Mouse (Mus musculus): ENCODE measurements around the gene Slc44a2.

Gene Slc44a2

DNA sequence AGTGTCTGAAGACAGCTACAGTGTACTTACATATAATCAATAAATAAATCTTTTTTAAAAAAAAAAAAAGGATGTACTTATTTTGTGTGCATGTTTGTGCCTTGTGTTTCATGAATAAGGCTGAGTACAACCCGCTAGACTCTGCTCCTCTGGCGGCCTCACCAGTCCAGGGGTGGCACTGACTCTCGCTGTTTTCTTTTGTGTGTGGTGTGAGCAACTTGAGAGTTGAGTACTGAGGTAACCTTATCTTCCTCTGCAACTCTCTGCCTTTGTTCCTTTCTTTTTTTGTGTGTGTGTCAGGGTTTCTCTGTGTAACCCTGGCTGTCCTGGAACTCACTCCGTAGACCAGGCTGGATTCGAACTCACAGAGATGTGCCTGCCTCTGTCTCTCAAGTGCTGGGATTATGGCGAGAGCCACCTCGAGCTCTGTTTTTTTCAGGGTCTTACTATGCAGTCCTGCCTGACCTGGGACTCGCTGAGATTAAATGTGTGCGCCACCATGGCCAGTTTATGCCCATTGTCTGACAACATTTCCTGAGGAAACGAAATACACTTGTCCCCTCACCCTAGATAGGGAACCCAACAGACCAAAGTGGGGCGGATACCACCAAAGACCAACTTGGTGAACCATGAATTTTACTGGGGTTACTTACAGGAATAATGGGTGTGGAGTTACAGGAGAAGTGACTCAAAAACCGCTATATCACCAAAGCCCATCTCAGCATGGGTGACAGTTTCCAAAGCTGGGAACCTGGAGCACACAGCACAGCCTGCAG lies 11.1 kb downstream of the Slc44a2 start:
- DNase-seq (ENCODE audit: inconsistent age in 2 of 2, low spot score in 1 of 2): no peak

- no peak for DNase-seq (ENCODE audit: inconsistent age in 2 of 2, low spot score in 1 of 2)
Measured at GRCm38 (mm10) chr9:21332161-21333061, 11.9 kb downstream of the Slc44a2 start.

DNA sequence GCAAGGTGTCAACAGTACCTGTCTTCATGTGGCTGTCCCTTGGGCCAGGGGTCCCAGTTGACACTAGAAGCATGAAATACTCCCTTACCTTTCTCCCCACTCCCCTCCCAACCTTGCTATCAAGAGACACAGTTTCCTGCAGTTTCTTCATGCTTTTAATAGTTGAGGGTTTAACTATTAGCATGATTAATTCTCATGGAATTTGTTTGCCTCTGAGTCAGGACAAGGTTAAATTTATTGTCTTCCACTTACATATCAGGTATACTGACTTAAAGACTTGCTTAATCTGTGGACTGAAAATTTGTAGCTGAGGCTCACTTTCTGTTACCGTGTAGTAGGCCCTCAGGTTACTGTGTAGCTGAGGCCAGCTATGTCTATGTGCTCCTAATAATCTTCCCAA lies 13.0 kb downstream of the Slc44a2 start:
- DNase-seq (ENCODE audit: inconsistent age in 2 of 2, low spot score in 1 of 2): no peak

DNA sequence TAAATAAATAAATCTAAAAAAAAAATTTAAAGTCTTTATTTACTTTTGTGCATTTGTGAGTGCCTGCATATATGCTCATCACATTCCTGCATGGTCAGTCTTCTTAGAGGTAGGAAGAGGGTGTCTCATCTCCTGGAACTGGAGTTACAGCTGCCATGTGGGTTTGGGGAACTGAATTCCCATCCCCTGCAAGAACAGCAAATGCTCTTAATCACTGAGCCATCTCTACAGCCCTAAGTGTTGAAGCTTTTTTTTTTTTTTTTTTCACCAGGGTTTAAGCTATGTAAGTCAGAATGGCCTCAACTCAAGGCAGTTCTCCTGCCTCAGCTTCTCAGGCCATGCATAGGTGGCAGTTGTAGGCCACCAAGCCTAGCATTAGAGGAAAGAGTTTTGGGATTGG lies 14.2 kb downstream of the Slc44a2 start:
- no peak for DNase-seq (ENCODE audit: inconsistent age in 2 of 2, low spot score in 1 of 2)

GRCm38 (mm10) chr9:21335391-21335790 lies 14.9 kb downstream of the Slc44a2 start:
- no peak for DNase-seq (ENCODE audit: inconsistent age in 2 of 2, low spot score in 1 of 2)

- DNase-seq (ENCODE audit: inconsistent age in 2 of 2, low spot score in 1 of 2): no peak
Measured at GRCm38 (mm10) chr9:21336491-21336890, 16.0 kb downstream of the Slc44a2 start.

DNA sequence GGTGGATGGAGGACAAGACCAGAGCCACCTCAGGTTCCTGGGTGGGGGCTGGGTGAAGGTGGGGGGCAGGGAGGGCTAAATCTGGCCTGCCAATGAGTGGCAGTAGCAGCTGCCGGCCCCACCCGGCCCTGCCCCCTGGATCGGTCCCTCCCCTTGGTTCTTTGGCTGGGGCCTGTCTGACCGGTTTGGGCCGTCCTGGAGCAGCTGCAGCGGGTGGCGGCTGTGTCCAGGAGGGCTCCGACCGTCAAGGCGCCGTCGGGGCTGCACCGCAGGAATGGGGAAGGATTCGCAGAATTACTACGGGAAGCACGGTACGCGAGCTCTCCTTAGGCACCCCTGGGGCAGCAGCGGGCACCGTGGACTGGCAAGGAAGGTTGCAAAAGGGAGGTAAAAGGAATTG lies 17.2 kb downstream of the Slc44a2 start:
- DNase-seq (ENCODE audit: inconsistent age in 2 of 2, low spot score in 1 of 2): no peak

GRCm38 (mm10) chr9:21340411-21340810 lies 19.9 kb downstream of the Slc44a2 start:
- DNase-seq (ENCODE audit: inconsistent age in 2 of 2, low spot score in 1 of 2): peak in 1 of 2 experiments; percentile 40

DNA sequence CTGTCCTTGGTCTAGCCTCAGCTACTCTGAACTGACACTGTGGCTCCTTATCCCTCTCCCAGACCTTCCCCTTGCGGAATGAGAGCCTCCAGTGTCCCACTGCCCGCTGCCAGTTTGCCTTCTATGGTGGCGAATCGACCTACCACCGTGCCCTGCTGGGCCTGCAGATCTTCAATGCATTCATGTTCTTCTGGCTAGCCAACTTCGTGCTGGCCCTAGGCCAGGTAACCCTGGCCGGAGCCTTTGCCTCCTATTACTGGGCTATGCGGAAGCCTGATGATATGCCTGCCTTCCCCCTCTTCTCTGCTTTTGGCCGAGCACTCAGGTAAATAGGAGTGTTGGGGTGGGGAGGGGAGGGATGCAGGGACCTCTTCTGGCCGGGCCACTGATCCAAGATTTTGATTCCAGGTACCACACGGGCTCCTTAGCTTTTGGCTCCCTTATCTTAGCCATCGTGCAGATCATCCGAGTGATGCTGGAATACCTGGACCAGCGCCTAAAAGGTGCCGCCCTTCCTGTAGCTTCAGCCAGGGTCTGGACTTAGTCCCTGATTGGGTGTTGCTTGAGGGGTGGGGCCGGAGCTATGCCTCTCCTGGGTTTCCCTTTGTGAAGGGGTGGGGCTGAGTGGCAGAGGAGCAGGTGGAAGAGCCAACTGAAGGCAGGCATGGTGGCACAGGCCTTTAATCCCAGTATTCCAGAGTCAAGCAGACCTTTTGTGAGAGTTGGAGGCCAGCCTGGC lies 26.3 kb downstream of the Slc44a2 start:
- no peak for DNase-seq (ENCODE audit: inconsistent age in 2 of 2, low spot score in 1 of 2)

- no peak for DNase-seq (ENCODE audit: inconsistent age in 2 of 2, low spot score in 1 of 2)
Measured at GRCm38 (mm10) chr9:21348152-21348551, 27.7 kb downstream of the Slc44a2 start.

DNA sequence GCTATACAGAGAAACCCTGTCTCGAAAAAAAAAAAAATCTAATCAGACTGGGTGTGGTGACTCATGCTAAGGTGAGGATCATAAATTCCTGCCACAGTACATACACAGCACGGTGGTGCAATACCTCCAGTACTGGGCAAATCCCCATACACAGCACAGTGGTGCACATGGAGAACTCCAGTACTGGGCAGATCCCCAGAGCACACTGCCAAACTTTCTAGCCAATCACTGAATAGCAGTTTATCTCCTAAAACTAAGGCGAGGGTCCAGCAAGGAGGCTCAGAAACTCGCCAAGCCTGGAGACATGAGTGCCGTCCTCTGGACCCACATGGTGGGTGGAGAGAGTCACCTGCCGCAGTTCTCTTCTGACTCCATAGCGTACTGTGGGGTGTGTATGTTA lies 30.7 kb downstream of the Slc44a2 start:
- no peak for DNase-seq (ENCODE audit: inconsistent age in 2 of 2, low spot score in 1 of 2)

- no peak for DNase-seq (ENCODE audit: inconsistent age in 2 of 2, low spot score in 1 of 2)
Measured at GRCm38 (mm10) chr9:21351702-21352377, 31.3 kb downstream of the Slc44a2 start.

DNA sequence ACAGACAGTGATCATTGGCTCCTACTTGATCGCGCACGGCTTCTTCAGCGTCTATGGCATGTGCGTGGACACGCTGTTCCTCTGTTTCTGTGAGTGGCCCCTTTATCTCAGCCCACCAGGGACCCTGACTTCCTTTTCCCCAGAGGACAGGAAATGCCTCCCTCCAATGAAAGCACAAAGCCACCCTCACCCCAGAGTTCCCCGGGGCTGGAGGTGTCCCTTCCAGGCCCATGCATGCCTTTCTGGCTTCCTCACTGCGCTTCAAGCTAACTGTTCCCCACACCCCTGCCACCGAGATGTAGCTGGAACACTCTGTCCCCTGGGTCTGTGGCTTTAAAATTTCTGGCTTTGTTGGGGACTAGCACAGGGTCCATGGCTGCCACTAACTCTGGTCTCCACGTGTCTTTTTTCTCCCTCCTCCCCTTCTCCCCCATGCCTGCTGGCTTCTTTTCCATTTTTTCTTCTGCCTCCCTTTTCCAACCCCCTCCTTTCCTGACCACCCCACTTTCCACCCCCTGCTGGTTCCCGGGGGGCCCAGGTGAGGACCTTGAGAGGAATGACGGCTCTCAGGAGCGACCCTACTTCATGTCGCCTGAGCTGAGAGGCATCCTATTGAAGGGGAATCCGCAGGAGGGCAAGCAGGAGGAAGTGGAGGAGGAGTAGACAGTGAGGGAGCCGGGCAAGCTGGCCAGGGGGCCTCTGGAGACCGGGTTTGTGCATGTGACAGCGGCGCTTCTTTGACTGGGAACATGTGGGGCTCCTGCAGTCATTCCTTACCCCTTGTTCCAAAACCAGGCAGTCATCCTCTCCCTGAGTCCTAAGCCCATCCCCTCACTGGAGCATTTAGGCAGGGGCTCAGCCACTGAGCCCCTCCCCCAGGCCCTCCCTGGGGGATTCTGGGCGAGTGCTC lies 32.2 kb downstream of the Slc44a2 start:
- no peak for DNase-seq (ENCODE audit: inconsistent age in 2 of 2, low spot score in 1 of 2)

DNA sequence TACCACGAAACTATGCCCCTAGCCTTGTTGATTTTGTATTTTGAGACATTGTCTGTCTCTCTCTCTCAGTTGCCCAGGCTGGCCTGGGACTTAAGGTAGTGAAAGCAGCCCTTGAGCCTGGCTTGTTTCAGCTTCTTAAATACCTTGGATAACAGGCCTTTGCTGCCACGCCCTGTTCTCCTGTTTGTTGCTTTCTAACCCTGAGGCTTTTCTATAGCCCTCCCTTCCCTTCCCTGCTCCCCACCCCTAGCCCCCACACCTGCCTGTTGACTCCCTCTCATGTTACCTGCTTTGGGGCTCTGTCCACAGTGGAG lies 32.8 kb downstream of the Slc44a2 start:
- DNase-seq (ENCODE audit: inconsistent age in 2 of 2, low spot score in 1 of 2): no peak

DNA sequence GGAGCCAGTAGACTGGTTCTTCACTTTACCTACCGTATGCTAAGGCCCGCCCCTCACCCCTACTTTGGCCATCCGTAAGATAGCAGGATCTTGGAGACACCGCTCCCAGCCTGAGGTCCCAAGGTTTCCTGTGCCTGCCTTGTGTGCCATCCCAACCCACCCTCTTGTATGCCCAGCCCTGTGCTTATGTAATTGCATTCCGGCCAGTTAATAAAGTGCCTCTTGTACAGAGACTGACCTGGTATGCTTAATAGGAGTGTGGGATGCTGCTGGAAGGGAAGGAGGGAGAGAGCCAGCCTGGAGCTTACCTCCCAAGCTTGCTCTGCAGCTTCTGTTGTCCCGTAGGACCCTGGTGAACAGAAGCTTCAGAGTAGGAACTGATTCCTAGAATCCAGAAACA lies 34.3 kb downstream of the Slc44a2 start:
- DNase-seq (ENCODE audit: inconsistent age in 2 of 2, low spot score in 1 of 2): no peak

GRCm38 (mm10) chr9:21356981-21357718 lies 36.7 kb downstream of the Slc44a2 start:
- peak; percentile 64 to 90 for DNase-seq (ENCODE audit: inconsistent age in 2 of 2, low spot score in 1 of 2)

DNA sequence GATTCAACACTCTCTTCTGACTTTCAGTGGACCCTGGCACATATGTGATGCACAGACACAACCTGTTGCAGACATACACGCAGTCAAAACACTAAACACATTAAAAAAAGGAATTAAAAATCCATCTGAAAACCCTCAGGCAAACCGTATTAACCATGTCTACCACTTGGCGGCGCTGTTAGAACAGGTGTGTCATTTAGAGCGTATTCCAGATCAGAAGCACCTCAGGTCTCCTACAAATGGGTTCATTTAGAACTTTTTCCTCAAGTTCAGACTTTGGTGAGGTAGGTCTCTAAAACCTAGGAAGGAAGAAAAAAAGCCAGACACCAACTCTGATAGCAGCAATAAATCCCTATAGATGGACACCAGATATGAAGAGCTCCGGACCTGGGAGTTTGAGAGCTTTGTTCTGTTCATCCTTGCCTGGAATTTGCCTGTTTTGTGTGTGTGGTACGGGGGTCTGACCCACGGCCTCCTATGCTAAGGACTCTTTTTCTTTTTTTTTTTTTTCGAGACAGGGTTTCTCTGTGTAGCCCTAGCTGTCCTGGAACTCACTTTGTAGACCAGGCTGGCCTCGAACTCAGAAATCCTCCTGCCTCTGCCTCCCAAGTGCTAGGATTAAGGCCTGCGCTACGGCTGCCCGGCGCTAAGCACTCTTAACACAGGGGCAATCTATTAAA lies 46.2 kb downstream of the Slc44a2 start:
- DNase-seq (ENCODE audit: inconsistent age in 2 of 2, low spot score in 1 of 2): peak; percentile 71 to 90

- peak; percentile 100 for DNase-seq (ENCODE audit: inconsistent age in 2 of 2, low spot score in 1 of 2)
Measured at GRCm38 (mm10) chr9:21367357-21368111, 47.0 kb downstream of the Slc44a2 start, which contains the start of gene Ilf3. Ilf3 (plus strand) TSS chr9:21367871.
